Mouse (Mus musculus): ENCODE results near the gene Lix1l.

Lix1l gene

DNA sequence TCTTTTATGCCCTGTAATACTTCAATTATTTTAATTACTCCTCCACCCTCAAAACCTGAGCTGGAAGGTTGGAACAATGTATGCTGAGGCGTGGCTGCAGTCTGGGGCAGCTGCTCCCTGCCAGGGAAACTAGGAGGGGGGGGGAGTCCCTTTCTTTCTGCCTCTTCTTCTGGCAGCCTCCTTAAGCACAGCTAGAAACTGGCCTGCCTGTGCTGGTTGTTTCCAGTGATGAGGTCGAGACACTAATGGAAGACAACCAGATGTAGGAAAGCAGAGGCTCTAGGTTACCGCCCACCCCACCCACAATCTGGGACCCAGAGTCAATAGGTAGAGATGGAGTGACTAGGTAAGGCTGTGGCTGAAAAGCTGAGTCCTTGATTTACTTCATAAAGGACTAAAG lies 74.7 kb downstream of the Lix1l start:
- in situ Hi-C loops (cut with MboI), result no loop called here
